Mouse (Mus musculus) olfactory bulb, adult 2 months (tissue): ENCODE measurements around the gene Myh7. TPM values are rescaled to one million over a fixed set of nuclear protein-coding genes. Genes with fewer than 3 reads are reported as not detected.
A peak's percentile ranks its signal among the peaks of the same experiment; 100 is the strongest.

ENCODE experiments used
- H3K27ac ChIP-seq: fragments of 200-500 bp; 2 replicates; pipeline ENCODE4 v1.5.1; 2012; ENCODE audit warnings: low read depth, low read length; ENCODE audit not compliant: insufficient read depth
- H3K4me1 ChIP-seq: fragments of 200-500 bp; 2 replicates; pipeline ENCODE4 v1.6.1; 2012; ENCODE audit warnings: low read length; ENCODE audit not compliant: control insufficient read depth, insufficient read depth
- H3K4me3 ChIP-seq: fragments of 200-500 bp; 2 replicates; pipeline ENCODE4 v1.5.1; 2012; ENCODE audit warnings: mild to moderate bottlenecking, low read depth, low read length, moderate library complexity; ENCODE audit not compliant: insufficient read depth
- CTCF ChIP-seq: fragments of 200-500 bp; IDR thresholded peaks from 2 replicates; pipeline ENCODE4 v1.5.1; 2012; ENCODE audit warnings: low read depth, mild to moderate bottlenecking, low read length, moderate library complexity; ENCODE audit not compliant: insufficient read depth
- POLR2A ChIP-seq: fragments of 200-500 bp; IDR thresholded peaks from 2 replicates; pipeline ENCODE4 v1.6.1; 2012; ENCODE audit warnings: mild to moderate bottlenecking, low read depth, low read length, moderate library complexity; ENCODE audit not compliant: insufficient read depth
- WGBS: fragments of 180-500 bp; shearing (Covaris S2); methylation state at CpG from one replicate; pipeline ENCODE4 v1.1.7; 2018; 5-methylcytosine and 5-hydroxymethylcytosine counted together
- polyA plus RNA-seq: library from polyadenylated mRNA; stranded (reverse); fragments of >200 nt; gene quantifications from 2 replicates; pipeline ENCODE4 v1.2.4, GENCODE M21; 2012; ENCODE audit warnings: low replicate concordance; ENCODE audit not compliant: missing spikeins, insufficient read depth, insufficient read length

The Myh7 gene
- polyA plus RNA-seq, 1 experiment: not detected

DNA sequence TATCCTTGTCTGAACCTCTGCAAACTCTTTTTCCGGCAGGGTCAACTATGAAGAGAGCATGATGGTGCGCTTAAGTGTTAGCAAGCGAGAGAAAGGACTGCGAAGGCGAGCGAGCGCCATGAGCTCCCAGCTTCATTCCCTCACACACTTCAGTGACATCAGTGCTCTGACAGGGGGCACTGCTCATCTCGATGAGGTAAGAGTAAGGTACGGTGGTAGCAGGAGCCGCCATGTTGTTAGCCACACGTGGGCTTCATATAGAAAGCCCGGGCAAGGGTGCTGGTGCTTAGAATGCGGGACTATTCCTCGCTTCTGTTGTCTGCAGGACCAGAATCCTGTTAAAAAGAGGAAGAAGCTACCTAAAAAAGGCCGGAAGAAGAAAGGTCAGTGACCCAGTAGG lies 28.6 kb upstream of the Myh7 start:
- TF ChIP-seq POLR2A (no peak), CTCF (no peak)
- WGBS: 91% methylated on average over 15 of the region's 15 CpGs
- H3K4me3 ChIP-seq: no peak overlapping the region
- H3K27ac ChIP-seq: no peak overlapping the region
- no peaks in the 10 kb centered on the region for H3K4me1 ChIP-seq

DNA sequence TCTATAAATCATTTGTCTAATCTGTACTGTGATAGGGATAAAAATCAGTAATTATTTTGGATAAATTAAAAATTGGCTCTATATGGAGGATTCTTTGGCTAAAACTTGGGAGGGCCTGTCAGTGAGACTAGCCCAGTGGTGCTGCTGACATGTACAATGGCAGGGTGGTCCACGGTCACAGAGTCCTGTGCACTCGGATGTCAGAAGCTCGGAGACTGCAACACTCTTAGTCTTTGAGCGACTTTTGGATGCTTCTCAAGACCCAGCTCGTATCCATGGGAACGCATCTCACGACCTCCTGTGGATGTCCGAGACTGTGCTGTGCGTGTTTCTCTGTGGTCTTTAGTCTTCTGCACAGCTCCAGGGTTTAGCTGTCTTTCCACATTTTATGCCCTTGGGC lies 26.0 kb upstream of the Myh7 start:
- Histone ChIP-seq H3K27ac (no peak overlapping the region), H3K4me1 (no peaks in the 10 kb centered on the region), H3K4me3 (no peak overlapping the region)
- 56% methylated on average over 9 of the region's 9 CpGs for WGBS
- TF ChIP-seq POLR2A (no peak), CTCF (no peak)

DNA sequence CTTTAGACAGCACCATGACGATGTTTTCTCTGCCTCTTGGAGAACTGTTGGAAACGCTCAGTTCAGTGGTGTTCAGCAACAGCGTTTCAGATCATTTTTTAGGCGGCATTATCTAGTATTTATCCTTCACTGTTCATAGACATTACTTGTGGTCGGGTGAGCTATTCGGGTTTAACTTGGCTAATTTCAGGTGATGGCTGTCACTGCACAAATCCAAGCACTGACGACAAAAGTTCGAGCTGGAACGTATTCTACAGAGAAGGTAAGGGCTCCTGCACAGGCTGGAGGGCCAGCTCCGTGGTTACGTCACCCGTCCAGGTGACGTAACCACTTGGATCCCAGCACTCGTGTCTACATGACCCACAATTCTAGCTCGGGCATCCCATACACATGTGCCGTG lies 22.4 kb upstream of the Myh7 start:
- no peak overlapping the region for H3K27ac ChIP-seq
- no peak overlapping the region for H3K4me3 ChIP-seq
- TF ChIP-seq CTCF (no peak), POLR2A (no peak)
- WGBS: 91% methylated on average over 16 of the region's 16 CpGs
- H3K4me1 ChIP-seq: peaks cover 5% of the 10 kb centered on the region; the same call in 1 of the 2 replicates

DNA sequence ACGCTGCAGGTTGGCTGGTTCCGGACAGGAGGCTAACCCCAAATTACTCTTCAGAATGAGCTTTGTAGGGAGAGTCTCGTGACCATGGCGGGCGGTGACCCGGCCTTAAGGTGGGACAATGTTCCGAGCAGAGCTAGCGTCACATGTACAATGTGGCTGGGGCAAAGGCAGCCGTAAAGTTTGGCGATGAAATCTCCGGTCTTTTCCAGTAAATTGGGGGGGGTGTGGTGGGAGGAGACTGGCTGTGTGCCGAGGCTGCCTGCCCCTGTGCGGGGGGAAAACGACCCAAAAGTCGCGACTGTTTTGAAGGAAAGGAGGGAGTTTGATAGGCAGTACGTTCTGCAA lies 21.3 kb upstream of the Myh7 start:
- WGBS: 0% methylated on average over 17 of the region's 17 CpGs
- Histone ChIP-seq H3K4me3 (peak overlapping the region; percentile 95), H3K4me1 (peaks cover 5% of the 10 kb centered on the region; the same call in 1 of the 2 replicates), H3K27ac (peak overlapping the region; percentile 71; the same call in 1 of the 2 replicates)
- TF ChIP-seq CTCF (0 out of 2 replicates have a peak, but pooled peaks have one; percentile 11), POLR2A (no peak)

DNA sequence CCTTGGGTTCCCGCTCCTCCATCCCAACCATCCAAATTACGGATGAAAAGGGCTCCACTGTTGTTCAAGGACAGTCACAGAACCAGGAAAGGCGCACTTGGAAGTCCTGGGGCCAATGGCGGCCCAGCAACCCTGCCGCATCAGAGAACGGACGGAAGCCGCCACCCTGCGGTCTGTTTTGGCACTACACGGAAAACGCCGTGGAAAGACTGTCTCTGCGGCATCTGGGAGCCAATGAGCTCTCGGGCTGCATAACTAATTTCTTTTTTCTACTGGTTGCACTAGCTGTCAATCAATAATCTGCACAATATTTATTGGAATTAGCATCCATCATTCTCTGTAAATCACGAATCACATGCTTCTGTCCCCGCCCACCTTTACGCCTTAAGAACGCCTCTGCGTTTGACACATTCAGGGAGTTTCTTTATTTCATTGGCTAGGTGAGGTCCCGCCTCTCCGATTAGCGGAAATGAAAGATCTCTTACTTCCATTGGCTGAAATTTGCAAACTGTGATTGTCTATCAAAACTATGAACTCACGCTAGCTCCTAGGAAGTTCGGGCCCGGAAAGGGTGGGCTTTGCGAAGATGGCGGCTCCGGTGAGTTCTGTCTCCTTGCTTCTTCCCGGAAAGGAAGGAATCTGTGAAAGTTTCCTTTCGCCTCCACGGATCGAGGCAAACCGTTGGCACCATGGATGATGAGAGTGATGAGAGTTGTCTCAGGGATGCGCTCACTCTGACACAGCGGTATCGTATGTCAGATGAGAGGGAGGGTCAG lies 20.8 kb upstream of the Myh7 start, which contains the start of gene Ngdn:
Gene Ngdn, plus strand, starts transcription at position 464 of the 776 bp plus-strand sequence.
- TF ChIP-seq CTCF: peak; percentile 82
- peak; percentile 55 for TF ChIP-seq POLR2A
- Histone ChIP-seq H3K27ac (peak within 1 kb of the TSS; percentile 94), H3K4me1 (peaks cover 5% of the 10 kb centered on the region; the same call in 1 of the 2 replicates), H3K4me3 (peak within 1 kb of the TSS; percentile 95)
- WGBS: under 1% methylated on average over 36 of the region's 36 CpGs

DNA sequence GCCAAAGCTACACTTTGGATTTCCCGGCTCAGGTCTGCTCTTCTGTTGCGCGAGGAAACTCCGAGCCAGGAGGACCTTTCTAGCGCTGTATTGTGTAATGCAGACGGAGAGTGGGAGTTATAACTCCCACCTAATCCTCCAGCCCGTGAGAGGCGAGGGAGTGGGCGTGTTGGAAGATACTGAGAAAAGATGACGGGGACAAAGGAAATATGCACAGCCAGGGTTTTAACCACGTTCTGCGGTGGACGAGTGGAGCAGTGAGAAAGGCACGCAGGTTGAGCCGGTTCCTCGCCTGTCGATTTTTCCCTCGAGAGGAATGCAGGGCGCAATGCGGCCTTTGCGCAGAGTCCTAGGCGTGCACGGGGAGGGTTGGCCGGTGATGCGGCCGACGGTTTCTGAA lies 20.2 kb upstream of the Myh7 start:
- peak overlapping the region; percentile 57 for H3K4me3 ChIP-seq
- H3K4me1 ChIP-seq: peaks cover 5% of the 10 kb centered on the region; the same call in 1 of the 2 replicates
- peak overlapping the region; percentile 94 for H3K27ac ChIP-seq
- TF ChIP-seq POLR2A (no peak; the same call in 1 of the 2 replicates), CTCF (no peak)
- under 1% methylated on average over 27 of the region's 27 CpGs for WGBS

DNA sequence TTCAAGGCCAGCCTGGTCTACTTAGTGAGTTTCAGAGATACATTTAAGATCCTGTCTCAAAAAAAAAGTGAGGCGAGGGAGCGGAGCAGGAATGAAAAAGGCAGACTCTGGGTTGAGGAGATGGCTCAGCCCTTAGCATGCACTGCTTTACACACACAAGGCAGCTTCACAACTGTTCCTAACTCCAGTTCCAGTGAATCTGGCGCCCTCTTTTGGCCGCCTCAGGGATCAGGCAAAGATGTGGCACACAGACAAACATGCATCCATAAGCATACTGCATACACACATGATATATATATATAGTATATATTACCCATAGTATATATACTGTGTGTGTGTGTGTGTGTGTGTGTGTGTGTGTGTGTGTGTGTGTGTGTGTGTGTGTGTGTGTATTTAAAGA lies 16.7 kb upstream of the Myh7 start:
- 62% methylated on average over 4 of the region's 4 CpGs for WGBS
- H3K4me1 ChIP-seq: peaks cover 5% of the 10 kb centered on the region; the same call in 1 of the 2 replicates
- H3K27ac ChIP-seq: no peak overlapping the region
- TF ChIP-seq CTCF (no peak), POLR2A (no peak)
- H3K4me3 ChIP-seq: no peak overlapping the region

DNA sequence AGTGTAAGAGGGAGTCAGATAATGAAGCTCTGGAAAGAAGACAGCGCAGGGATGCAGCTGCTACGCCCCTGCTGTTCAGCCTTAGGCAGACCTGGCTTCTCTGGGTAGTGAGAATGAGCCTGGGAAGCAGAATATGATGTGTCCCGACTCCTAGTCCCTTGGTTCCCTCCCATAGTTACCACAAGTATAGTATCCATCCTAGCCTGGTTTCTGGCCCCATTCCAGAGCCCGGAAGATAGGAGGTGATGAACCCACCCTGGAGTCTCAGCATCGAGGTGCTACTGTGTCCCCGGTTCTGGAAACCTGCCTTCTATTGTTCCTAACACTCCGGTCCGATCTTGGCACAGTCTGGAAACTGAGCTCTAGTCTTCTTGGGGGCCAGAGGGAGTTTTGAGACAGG lies 14.0 kb upstream of the Myh7 start:
- 70% methylated on average over 8 of the region's 8 CpGs for WGBS
- H3K4me3 ChIP-seq: no peak overlapping the region
- no peak overlapping the region for H3K27ac ChIP-seq

GRCm38 (mm10) chr14:55007120-55007908 lies 12.9 kb upstream of the Myh7 start:
- H3K4me1 ChIP-seq: peaks cover 20% of the 10 kb centered on the region
- WGBS: 89% methylated on average over 9 of the region's 9 CpGs
- TF ChIP-seq CTCF: no peak
- no peak for TF ChIP-seq POLR2A
- no peak overlapping the region for H3K4me3 ChIP-seq
- H3K27ac ChIP-seq: no peak overlapping the region

More for the DNA sequence above, 14.0 kb upstream of the Myh7 start:
- peaks cover 14% of the 10 kb centered on the region for H3K4me1 ChIP-seq
- TF ChIP-seq CTCF: no peak
- TF ChIP-seq POLR2A: no peak
